Mouse (Mus musculus): ENCODE results near the gene Mob1b.

DNA sequence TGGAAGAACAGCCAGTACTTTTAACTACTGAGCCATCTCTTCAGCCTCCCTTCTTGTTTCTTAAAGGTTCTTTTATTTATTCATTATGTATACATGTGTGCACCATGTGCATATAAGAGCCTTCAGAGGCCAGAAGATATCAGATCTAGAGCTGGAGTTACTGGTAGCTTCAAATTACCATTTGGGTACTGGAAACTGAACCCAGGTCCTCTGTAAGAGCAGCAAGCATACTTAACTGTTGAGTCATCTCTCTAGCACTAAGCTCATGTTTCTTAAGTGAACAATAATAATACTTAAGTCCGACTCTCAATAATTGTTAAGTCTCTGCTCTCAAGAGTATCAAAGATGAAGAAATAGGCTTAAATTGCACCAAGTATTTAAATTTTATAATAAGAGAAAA, 27.1 kb downstream of the Mob1b start:
- no peak for TF ChIP-seq ZC3H11A (IDR thresholded peaks at IDR 0.05; ENCODE audit: borderline replicate concordance, low read depth, low read length)
- no peak for TF ChIP-seq ZNF384 (IDR thresholded peaks at IDR 0.05; ENCODE audit: low read depth, low read length)
- no peak for TF ChIP-seq HCFC1 (IDR thresholded peaks at IDR 0.05; ENCODE audit: borderline replicate concordance, insufficient read depth, low read length)
- no peak for TF ChIP-seq CHD2 (IDR thresholded peaks at IDR 0.05; ENCODE audit: low read depth, low read length)

All from ES-E14 (cell line).